In genomic region chr2:49600021-49600681, GRCm38 (mm10) we compare ENCODE assay signal across 12 mouse cellular contexts. TPM values are rescaled to one million over a fixed set of nuclear protein-coding genes. Genes with fewer than 3 reads are reported as not detected.
DNase-seq lines count a peak whose midpoint lies in the region; ATAC-seq lines count a peak whose summit lies in the region.
"Had no signal": no experiment of that assay in that cellular context is flagged by ENCODE, and none has a peak within 500 bp of the region (broad histone marks: within the 10 kb centered on the region; RNA-seq: fewer than 3 reads in every experiment).

No protein-coding gene starts in this region.

- H3K9ac ChIP-seq in limb, embryonic 12.5 days (replicated peaks): no peak overlapping the region
- no peak overlapping the region for H3K9ac ChIP-seq in forebrain, embryonic 16.5 days (replicated peaks; ENCODE audit: low read depth, low read length)
- H3K9ac ChIP-seq in neural tube, embryonic 15.5 days (replicated peaks): no peak overlapping the region

- no peaks in the 10 kb centered on the region for H3K9me3 ChIP-seq in limb, embryonic 12.5 days
- no peaks in the 10 kb centered on the region for H3K9me3 ChIP-seq in limb, embryonic 10.5 days (replicated peaks)
- H3K9me3 ChIP-seq in forebrain, embryonic 16.5 days (ENCODE audit: control insufficient read depth, low read length): no peaks in the 10 kb centered on the region
- no peaks in the 10 kb centered on the region for H3K9me3 ChIP-seq in neural tube, embryonic 15.5 days (replicated peaks)
- H3K9me3 ChIP-seq: G1E had no signal

- no peaks in the 10 kb centered on the region for H3K36me3 ChIP-seq in limb, embryonic 12.5 days
- no peaks in the 10 kb centered on the region for H3K36me3 ChIP-seq in limb, embryonic 10.5 days
- no peaks in the 10 kb centered on the region for H3K36me3 ChIP-seq in forebrain, embryonic 16.5 days (ENCODE audit: control insufficient read depth, insufficient read depth)
- no peaks in the 10 kb centered on the region for H3K36me3 ChIP-seq in neural tube, embryonic 15.5 days
- H3K36me3 ChIP-seq: G1E had no signal

- no peak for ATAC-seq in limb, embryonic 12.5 days (ENCODE audit: insufficient number of reproducible peaks, insufficient read depth, low FRiP score, low TSS enrichment, low read depth)
- peak; percentile 40 for ATAC-seq in forebrain, embryonic 16.5 days
- ATAC-seq in neural tube, embryonic 15.5 days (ENCODE audit: low FRiP score): peak; percentile 47; the same call in 1 of the 2 replicates

- no peak overlapping the region for H3K4me2 ChIP-seq in limb, embryonic 12.5 days
- H3K4me2 ChIP-seq in forebrain, embryonic 16.5 days (ENCODE audit: low read length): no peak overlapping the region
- no peak overlapping the region for H3K4me2 ChIP-seq in neural tube, embryonic 15.5 days

- no peak overlapping the region for H3K4me3 ChIP-seq in limb, embryonic 12.5 days (replicated peaks)
- H3K4me3 ChIP-seq in limb, embryonic 10.5 days: no peak overlapping the region
- no peak overlapping the region for H3K4me3 ChIP-seq in forebrain, embryonic 16.5 days (replicated peaks; ENCODE audit: low read length)
- H3K4me3 ChIP-seq in neural tube, embryonic 15.5 days (replicated peaks): no peak overlapping the region

- peaks cover 4% of the 10 kb centered on the region; the same call in 1 of the 2 replicates for H3K4me1 ChIP-seq in limb, embryonic 12.5 days (replicated peaks)
- H3K4me1 ChIP-seq in limb, embryonic 10.5 days: peaks cover 6% of the 10 kb centered on the region; the same call in 1 of the 2 replicates
- peaks cover 11% of the 10 kb centered on the region for H3K4me1 ChIP-seq in forebrain, embryonic 16.5 days (replicated peaks; ENCODE audit: control insufficient read depth, insufficient read depth, low read length)
- H3K4me1 ChIP-seq in neural tube, embryonic 15.5 days: peaks cover 15% of the 10 kb centered on the region; the same call in 1 of the 2 replicates

- H3K27me3 ChIP-seq in limb, embryonic 12.5 days: no peaks in the 10 kb centered on the region; the same call in 1 of the 2 replicates
- no peaks in the 10 kb centered on the region for H3K27me3 ChIP-seq in limb, embryonic 10.5 days (ENCODE audit: low read depth, poor library complexity, severe bottlenecking)
- no peaks in the 10 kb centered on the region for H3K27me3 ChIP-seq in forebrain, embryonic 16.5 days (replicated peaks; ENCODE audit: control insufficient read depth, insufficient read depth, low read length)
- no peaks in the 10 kb centered on the region for H3K27me3 ChIP-seq in neural tube, embryonic 15.5 days (replicated peaks)

- DNase-seq in limb, embryonic 10.5 days (ENCODE audit: low spot score): no peak
- peak; percentile 14 to 17 for DNase-seq in adrenal gland, postnatal 36 days
- no peak for DNase-seq in c-Kit-positive CD71-positive TER-119-positive erythroid progenitor cells, embryonic 14.5 days (ENCODE audit: low spot score)
- DNase-seq in thymus, postnatal 25 days: no peak
- DNase-seq: heart, postnatal 10 days; kidney, postnatal 25 days; lung, adult 2 months; thymus, adult 18-20 months had no signal

- H3K27ac ChIP-seq in limb, embryonic 12.5 days: 0 out of 2 replicates have a peak overlapping the region, but pooled peaks have one; percentile 7
- no peak overlapping the region for H3K27ac ChIP-seq in limb, embryonic 10.5 days
- H3K27ac ChIP-seq in forebrain, embryonic 16.5 days (ENCODE audit: low read length): peak overlapping the region; percentile 12; the same call in 1 of the 2 replicates
- H3K27ac ChIP-seq in neural tube, embryonic 15.5 days (replicated peaks): no peak overlapping the region

- WGBS in limb, embryonic 12.5 days: 59% methylated on average over 7 of the region's 7 CpGs
- WGBS in limb, embryonic 10.5 days: 73% methylated on average over 7 of the region's 7 CpGs
- 23% methylated on average over 7 of the region's 7 CpGs for WGBS in forebrain, embryonic 16.5 days
- WGBS in neural tube, embryonic 15.5 days: 26% methylated on average over 7 of the region's 7 CpGs

RNA-seq across cellular contexts. Expression of gene Kif5c, which starts 18.9 kb away (rescaled TPM):
- 13.2 and 15.0 TPM in 2 replicates for polyA plus RNA-seq in limb, embryonic 12.5 days (2016; fragmentation: Nextera tagmentation; extraction: Ambion mirVana)
- polyA plus RNA-seq in limb, embryonic 10.5 days (2016; fragmentation: Nextera tagmentation; extraction: Ambion mirVana): 13.8 and 14.5 TPM in 2 replicates
- 1 to 10 TPM; 4.8 to 5.4 TPM for total RNA-seq in adrenal gland, postnatal 36 days (2021)
- 173 and 180 TPM in 2 replicates for polyA plus RNA-seq in forebrain, embryonic 16.5 days (2015; fragmentation: Nextera tagmentation; extraction: Ambion mirVana)
- 152 and 181 TPM in 2 replicates for polyA plus RNA-seq in neural tube, embryonic 15.5 days (2015; fragmentation: Nextera tagmentation; extraction: Ambion mirVana)

Comparison
In these comparisons a context has a peak if more than half of its experiments do, and no peak if none do; other contexts are left out.
1. H3K27ac ChIP-seq: peak in limb, embryonic 12.5 days (single experiment) and forebrain, embryonic 16.5 days (single experiment); none in limb, embryonic 10.5 days (single experiment) and neural tube, embryonic 15.5 days (single experiment).
2. DNase-seq: peak in adrenal gland, postnatal 36 days (2 of 2); none in limb, embryonic 10.5 days (single experiment), c-Kit-positive CD71-positive TER-119-positive erythroid progenitor cells, embryonic 14.5 days (single experiment) and thymus, postnatal 25 days (single experiment).